Mouse (Mus musculus) megakaryocyte, embryonic 14.5 days (primary cell): ENCODE results near the gene Pcdh9.

Experiments used
- FLI1 ChIP-seq: IDR thresholded peaks from 2 replicates; pipeline ENCODE4 v1.6.1; 2012; ENCODE audit warnings: low read length, inconsistent platforms, mixed read lengths
- GATA1 ChIP-seq: IDR thresholded peaks from 3 replicates; pipeline ENCODE4 v1.6.1; 2012; ENCODE audit warnings: mixed read lengths, low read length, inconsistent platforms, borderline replicate concordance

- TF ChIP-seq FLI1, result no peak
- TF ChIP-seq GATA1, result no peak
These were observed 448.6 kb downstream of the Pcdh9 start for GRCm38 (mm10) chr14:93441852-93442251.
